Mouse (Mus musculus): ENCODE measurements around the gene Cdca5. TPM values are rescaled to one million over a fixed set of nuclear protein-coding genes. Genes with fewer than 3 reads are reported as not detected.

Gene Cdca5
- polyA plus RNA-seq, 1 experiment from 2014 or later, result 43.3 TPM

GRCm38 (mm10) chr19:6140374-6140677 lies 55.5 kb downstream of the Cdca5 start:
- no peak for ATAC-seq (replicated peaks; ENCODE audit: low FRiP score, low TSS enrichment, low read depth)
- Histone ChIP-seq H3K4me1 (replicated peaks; ENCODE audit: control insufficient read depth, insufficient read depth, low read length) (peaks cover 5% of the 10 kb centered on the region), H3K9ac (ENCODE audit: low read length) (peak overlapping the region; percentile 77), H3K4me3 (ENCODE audit: low read depth, low read length) (peak overlapping the region; percentile 61), H3K27me3 (replicated peaks; ENCODE audit: control insufficient read depth, insufficient read depth, low read length) (no peaks in the 10 kb centered on the region), H3K36me3 (ENCODE audit: control insufficient read depth, insufficient read depth, low read length) (peaks cover 17% of the 10 kb centered on the region; the same call in 1 of the 2 replicates), H3K4me2 (ENCODE audit: low read length) (peak overlapping the region; percentile 79), H3K9me3 (ENCODE audit: control insufficient read depth, low read length) (no peaks in the 10 kb centered on the region), H3K27ac (ENCODE audit: low read depth) (peak overlapping the region; percentile 94)
- 6% methylated on average over 16 of the region's 16 CpGs for WGBS
- DNase-seq (ENCODE audit: low spot score), result no peak

DNA sequence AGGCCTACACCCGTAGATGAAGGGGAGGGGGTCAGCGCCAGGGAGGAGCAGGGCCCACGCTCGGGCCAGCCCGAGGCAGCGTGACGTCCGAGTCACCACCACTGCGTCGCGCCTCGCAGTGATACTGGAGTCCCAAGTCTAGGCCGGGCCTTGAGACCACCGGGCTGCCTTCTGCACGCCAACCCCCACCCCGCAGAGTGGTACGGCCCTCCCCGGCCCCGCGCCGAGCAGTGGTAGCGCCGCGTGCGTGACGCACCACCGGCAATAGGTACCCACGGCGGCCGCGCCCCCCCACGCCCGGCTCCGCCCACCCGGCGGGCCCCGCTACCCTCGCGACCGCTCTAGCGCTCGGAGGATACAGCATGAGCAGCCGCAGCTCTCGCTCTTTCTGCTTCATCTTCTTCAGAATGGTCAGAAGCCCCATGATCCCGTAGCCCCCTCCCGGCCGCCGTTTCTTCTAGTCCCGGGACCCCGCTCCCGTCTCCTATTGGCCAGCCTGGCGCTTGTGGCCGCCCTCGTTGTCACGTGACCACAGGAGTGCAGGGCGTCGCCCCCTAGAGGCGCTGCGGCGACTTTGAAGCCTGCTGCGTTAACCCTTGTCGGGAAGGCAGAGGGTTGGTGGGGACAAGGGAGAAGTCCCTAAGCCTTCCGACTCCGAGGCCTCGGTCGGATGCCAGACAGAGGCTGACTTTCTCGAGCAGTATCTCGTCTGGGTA lies 56.1 kb downstream of the Cdca5 start, which contains the start of gene Batf2:
TSS of gene Batf2 (plus strand) at position 306 of the 716 bp plus-strand sequence.
- Histone ChIP-seq H3K9me3 (ENCODE audit: control insufficient read depth, low read length) (no peaks in the 10 kb centered on the region), H3K9ac (ENCODE audit: low read length) (peak within 1 kb of the TSS; percentile 77), H3K27me3 (replicated peaks; ENCODE audit: control insufficient read depth, insufficient read depth, low read length) (no peaks in the 10 kb centered on the region), H3K4me1 (replicated peaks; ENCODE audit: control insufficient read depth, insufficient read depth, low read length) (peaks cover 5% of the 10 kb centered on the region), H3K27ac (ENCODE audit: low read depth) (peak within 1 kb of the TSS; percentile 94), H3K36me3 (ENCODE audit: control insufficient read depth, insufficient read depth, low read length) (peaks cover 12% of the 10 kb centered on the region; the same call in 1 of the 2 replicates), H3K4me3 (ENCODE audit: low read depth, low read length) (peak within 1 kb of the TSS; percentile 61), H3K4me2 (ENCODE audit: low read length) (peak within 1 kb of the TSS; percentile 79)
- ATAC-seq (replicated peaks; ENCODE audit: low FRiP score, low TSS enrichment, low read depth), result peak; percentile 94
- DNase-seq (ENCODE audit: low spot score), result peak; percentile 98
- under 1% methylated on average over 68 of the region's 68 CpGs for WGBS

- Histone ChIP-seq H3K9ac (ENCODE audit: low read length) (peak within 1 kb of the TSS; percentile 77), H3K27ac (ENCODE audit: low read depth) (peak within 1 kb of the TSS; percentile 94), H3K4me3 (ENCODE audit: low read depth, low read length) (peak within 1 kb of the TSS; percentile 61), H3K27me3 (replicated peaks; ENCODE audit: control insufficient read depth, insufficient read depth, low read length) (no peaks in the 10 kb centered on the region), H3K36me3 (ENCODE audit: control insufficient read depth, insufficient read depth, low read length) (0 out of 2 replicates have a peak, but pooled peaks cover 7% of the 10 kb centered on the region), H3K4me2 (ENCODE audit: low read length) (peak within 1 kb of the TSS; percentile 79), H3K9me3 (ENCODE audit: control insufficient read depth, low read length) (no peaks in the 10 kb centered on the region), H3K4me1 (replicated peaks; ENCODE audit: control insufficient read depth, insufficient read depth, low read length) (peaks cover 5% of the 10 kb centered on the region)
- under 1% methylated on average over 15 of the region's 15 CpGs for WGBS
- DNase-seq (ENCODE audit: low spot score) (no peak), ATAC-seq (replicated peaks; ENCODE audit: low FRiP score, low TSS enrichment, low read depth) (peak; percentile 61)
These were observed 56.6 kb downstream of the Cdca5 start, which contains the start of gene Arl2 for GRCm38 (mm10) chr19:6141394-6141749. TSS of gene Arl2 (minus strand) at chr19:6141548.

Small RNA genes lying within 50 kb of the gene (microRNA-seq; reads per million reads assigned to microRNA genes)
- gene Mir6988, result 0.68 reads per million

Other genes starting within 250 kb of the Cdca5 start
- 18.2 and 18.9 TPM in 2 replicates for gene Frmd8, start 209.7 kb upstream of the Cdca5 start, polyA plus RNA-seq (2014; fragmentation: Nextera tagmentation; extraction: Ambion mirVana)
- 2.1 and 2.5 TPM in 2 replicates for gene Slc25a45, start 207.2 kb upstream of the Cdca5 start, polyA plus RNA-seq (2014; fragmentation: Nextera tagmentation; extraction: Ambion mirVana)
- gene Tigd3, start 190.8 kb upstream of the Cdca5 start, polyA plus RNA-seq (2014; fragmentation: Nextera tagmentation; extraction: Ambion mirVana), result 2.0 and 2.1 TPM in 2 replicates
- 131 and 145 TPM in 2 replicates for gene Dpf2, start 172.0 kb upstream of the Cdca5 start, polyA plus RNA-seq (2014; fragmentation: Nextera tagmentation; extraction: Ambion mirVana)
- 7.0 and 9.3 TPM in 2 replicates for gene Cdc42ep2, start 160.2 kb upstream of the Cdca5 start, polyA plus RNA-seq (2014; fragmentation: Nextera tagmentation; extraction: Ambion mirVana)
- 84.4 and 87.9 TPM in 2 replicates for gene Pola2, start 120.8 kb upstream of the Cdca5 start, polyA plus RNA-seq (2014; fragmentation: Nextera tagmentation; extraction: Ambion mirVana)
- gene Slc22a20, start 98.8 kb upstream of the Cdca5 start, polyA plus RNA-seq (2014; fragmentation: Nextera tagmentation; extraction: Ambion mirVana), result not detected in 2 replicates
- 9.4 and 10.1 TPM in 2 replicates for gene Capn1, start 69.1 kb upstream of the Cdca5 start, polyA plus RNA-seq (2014; fragmentation: Nextera tagmentation; extraction: Ambion mirVana)
- 24.5 and 28.1 TPM in 2 replicates for gene Syvn1, start 38.4 kb upstream of the Cdca5 start, polyA plus RNA-seq (2014; fragmentation: Nextera tagmentation; extraction: Ambion mirVana)
- gene Mrpl49, start 27.2 kb upstream of the Cdca5 start, polyA plus RNA-seq (2014; fragmentation: Nextera tagmentation; extraction: Ambion mirVana), result 82.1 and 82.5 TPM in 2 replicates
- gene Fau, start 27.1 kb upstream of the Cdca5 start, polyA plus RNA-seq (2014; fragmentation: Nextera tagmentation; extraction: Ambion mirVana), result 1,017 and 1,054 TPM in 2 replicates
- 33.8 and 38.3 TPM in 2 replicates for gene Znhit2, start 23.8 kb upstream of the Cdca5 start, polyA plus RNA-seq (2014; fragmentation: Nextera tagmentation; extraction: Ambion mirVana)
- 30.6 and 31.4 TPM in 2 replicates for gene Tm7sf2, start 16.6 kb upstream of the Cdca5 start, polyA plus RNA-seq (2014; fragmentation: Nextera tagmentation; extraction: Ambion mirVana)
- gene Vps51, start 7.8 kb upstream of the Cdca5 start, polyA plus RNA-seq (2014; fragmentation: Nextera tagmentation; extraction: Ambion mirVana), result 63.9 and 65.0 TPM in 2 replicates
- not detected in 2 replicates for gene Tmem262, start 5.0 kb upstream of the Cdca5 start, polyA plus RNA-seq (2014; fragmentation: Nextera tagmentation; extraction: Ambion mirVana)
- gene Gm28374, start 2.7 kb upstream of the Cdca5 start, polyA plus RNA-seq (2014; fragmentation: Nextera tagmentation; extraction: Ambion mirVana), result 1.1 and 1.5 TPM in 2 replicates
- 70.9 and 77.0 TPM in 2 replicates for gene Zfpl1, start within 50 bp of the Cdca5 start, polyA plus RNA-seq (2014; fragmentation: Nextera tagmentation; extraction: Ambion mirVana)
- 0.22 and 0.59 TPM in 2 replicates for gene AC131692.1, start 9.4 kb downstream of the Cdca5 start, polyA plus RNA-seq (2014; fragmentation: Nextera tagmentation; extraction: Ambion mirVana)
- gene Naaladl1, start 20.8 kb downstream of the Cdca5 start, polyA plus RNA-seq (2014; fragmentation: Nextera tagmentation; extraction: Ambion mirVana), result 4.1 and 4.4 TPM in 2 replicates
- gene Sac3d1, start 33.7 kb downstream of the Cdca5 start, polyA plus RNA-seq (2014; fragmentation: Nextera tagmentation; extraction: Ambion mirVana), result 53.9 and 59.9 TPM in 2 replicates
- 35.4 and 36.0 TPM in 2 replicates for gene Snx15, start 43.3 kb downstream of the Cdca5 start, polyA plus RNA-seq (2014; fragmentation: Nextera tagmentation; extraction: Ambion mirVana)
- 0.30 and 1.1 TPM in 2 replicates for gene Batf2, start 56.0 kb downstream of the Cdca5 start, polyA plus RNA-seq (2014; fragmentation: Nextera tagmentation; extraction: Ambion mirVana)
- gene Arl2, start 56.6 kb downstream of the Cdca5 start, polyA plus RNA-seq (2014; fragmentation: Nextera tagmentation; extraction: Ambion mirVana), result 101 and 110 TPM in 2 replicates
- gene Majin, start 99.4 kb downstream of the Cdca5 start, polyA plus RNA-seq (2014; fragmentation: Nextera tagmentation; extraction: Ambion mirVana), result not detected in 2 replicates
- 0.53 and 1.1 TPM in 2 replicates for gene Gpha2, start 141.4 kb downstream of the Cdca5 start, polyA plus RNA-seq (2014; fragmentation: Nextera tagmentation; extraction: Ambion mirVana)
- gene Ppp2r5b, start 150.9 kb downstream of the Cdca5 start, polyA plus RNA-seq (2014; fragmentation: Nextera tagmentation; extraction: Ambion mirVana), result 24.1 and 27.5 TPM in 2 replicates
- 11.6 and 12.9 TPM in 2 replicates for gene Atg2a, start 156.7 kb downstream of the Cdca5 start, polyA plus RNA-seq (2014; fragmentation: Nextera tagmentation; extraction: Ambion mirVana)
- gene Ehd1, start 191.7 kb downstream of the Cdca5 start, polyA plus RNA-seq (2014; fragmentation: Nextera tagmentation; extraction: Ambion mirVana), result 46.9 and 47.7 TPM in 2 replicates
- 1.5 and 1.8 TPM in 2 replicates for gene Cdc42bpg, start 221.5 kb downstream of the Cdca5 start, polyA plus RNA-seq (2014; fragmentation: Nextera tagmentation; extraction: Ambion mirVana)
- 55.2 and 56.2 TPM in 2 replicates for gene Men1, start 250.0 kb downstream of the Cdca5 start, polyA plus RNA-seq (2014; fragmentation: Nextera tagmentation; extraction: Ambion mirVana)